ENCODE assay signal across 17 mouse cellular contexts in genomic region chr1:91984507-91984906, GRCm38 (mm10).
A peak's percentile ranks its signal among the peaks of the same experiment; 100 is the strongest.
DNase-seq lines count a peak whose midpoint lies in the region; ATAC-seq and TF ChIP-seq lines count a peak whose summit lies in the region.
"Had no signal": no experiment of that assay in that cellular context is flagged by ENCODE, and none has a peak within 500 bp of the region (broad histone marks: within the 10 kb centered on the region; RNA-seq: fewer than 3 reads in every experiment).

No protein-coding gene starts in this region.

- no peaks in the 10 kb centered on the region; the same call in 1 of the 2 replicates for H3K36me3 ChIP-seq in kidney, adult 2 months (ENCODE audit: control insufficient read depth, insufficient read depth, low read length)

- H3K4me3 ChIP-seq in kidney, adult 2 months (ENCODE audit: insufficient read depth, low read depth, low read length), result no peak overlapping the region
- H3K4me3 ChIP-seq: embryonic facial prominence, embryonic 15.5 days; forebrain, embryonic 13.5 days; liver, embryonic 13.5 days; neural tube, embryonic 12.5 days had no signal

- no peak for TF ChIP-seq CTCF in kidney, adult 2 months (conservative IDR thresholded peaks at IDR 0.05; ENCODE audit: insufficient read depth, insufficient read length, low read depth, low read length)

- H3K27ac ChIP-seq in kidney, adult 2 months (ENCODE audit: insufficient read depth, low read depth, low read length), result no peak overlapping the region
- H3K27ac ChIP-seq: embryonic facial prominence, embryonic 15.5 days; forebrain, embryonic 13.5 days; liver, embryonic 13.5 days; neural tube, embryonic 12.5 days; stomach, postnatal 0 days had no signal

- H3K27me3 ChIP-seq in kidney, adult 2 months (replicated peaks; ENCODE audit: control insufficient read depth, insufficient read depth, low read length), result no peaks in the 10 kb centered on the region
- H3K27me3 ChIP-seq: embryonic facial prominence, embryonic 15.5 days; forebrain, embryonic 13.5 days; liver, embryonic 13.5 days; neural tube, embryonic 12.5 days had no signal

- TF ChIP-seq POLR2A in kidney, adult 2 months (IDR thresholded peaks at IDR 0.05; ENCODE audit: low read depth, low read length), result no peak

- peak; percentile 89 for ATAC-seq in CD4-positive, CD25-positive, alpha-beta regulatory T cell, adult 4 months
- ATAC-seq in inflammation-experienced regulatory T-cells, adult 6 months, result peak; percentile 86
- ATAC-seq: forebrain, embryonic 13.5 days; intestine, postnatal 0 days had no signal

- peak; percentile 52 for DNase-seq in CD4-positive helper T cell, adult 2 months (ENCODE audit: low read depth, low spot score)
- peak; percentile 8 to 12 for DNase-seq in monocyte, adult 2 months (ENCODE audit: low read depth in 1 of 2, low spot score in 2 of 2)
- DNase-seq in kidney, adult 2 months, result no peak
- DNase-seq in gastrocnemius, adult 8-10 months (ENCODE audit: low spot score in 2 of 2), result no peak
- no peak for DNase-seq in spleen, adult 18-20 months
- DNase-seq: adrenal gland, postnatal 25 days; heart, postnatal 36 days; kidney, postnatal 36 days; left cerebral cortex, postnatal 4 days; liver, embryonic 13.5 days had no signal

- peaks cover 6% of the 10 kb centered on the region; the same call in 1 of the 2 replicates for H3K4me1 ChIP-seq in kidney, adult 2 months (ENCODE audit: control insufficient read depth, insufficient read depth, low read length)
- H3K4me1 ChIP-seq: embryonic facial prominence, embryonic 15.5 days; forebrain, embryonic 13.5 days; liver, embryonic 13.5 days; neural tube, embryonic 12.5 days had no signal

- 86% methylated on average over 8 of the region's 8 CpGs for WGBS in kidney, adult 2 months

Comparison
In these comparisons a context has a peak if more than half of its experiments do, and no peak if none do; other contexts are left out.
1. DNase-seq: peak in CD4-positive helper T cell, adult 2 months (single experiment) and monocyte, adult 2 months (2 of 2); none in kidney, adult 2 months (single experiment), gastrocnemius, adult 8-10 months (0 of 2) and spleen, adult 18-20 months (0 of 2).